Mouse (Mus musculus) layer of hippocampus, postnatal 25 days (tissue): ENCODE results near the gene Epha3. TPM values are rescaled to one million over a fixed set of nuclear protein-coding genes. Genes with fewer than 3 reads are reported as not detected.

Source experiments
- DNase-seq, 2 experiments: peaks; one replicate each; pipeline ENCODE4 v3.0.0; 2022; ENCODE audit warnings: mixed read lengths in 2 of 2, low spot score in 1 of 2; ENCODE audit errors: extremely low spot score in 1 of 2
- total RNA-seq, 2 experiments: library from RNA; stranded (reverse); gene quantifications; 2 replicates each; pipeline ENCODE4 v1.2.3; 2021

The Epha3 gene
- total RNA-seq, 2 experiments from 2014 or later, result 16.5 to 20.3 TPM

- DNase-seq, result no peak
Measured at GRCm38 (mm10) chr16:63665897-63666464, 198.0 kb downstream of the Epha3 start.

- DNase-seq, result no peak
Measured at GRCm38 (mm10) chr16:63658302-63658974, 205.5 kb downstream of the Epha3 start.

GRCm38 (mm10) chr16:63657743-63658142, 206.2 kb downstream of the Epha3 start:
- no peak for DNase-seq

GRCm38 (mm10) chr16:63653393-63653918, 210.5 kb downstream of the Epha3 start:
- DNase-seq, result no peak

GRCm38 (mm10) chr16:63650760-63651159, 213.2 kb downstream of the Epha3 start:
- DNase-seq, result no peak

GRCm38 (mm10) chr16:63646577-63646976, 217.4 kb downstream of the Epha3 start:
- DNase-seq, result no peak

- DNase-seq, result no peak
Measured at GRCm38 (mm10) chr16:63642641-63643040, 221.3 kb downstream of the Epha3 start.

GRCm38 (mm10) chr16:63641603-63642002, 222.4 kb downstream of the Epha3 start:
- DNase-seq, result no peak

- DNase-seq, result no peak
Measured at GRCm38 (mm10) chr16:63638701-63639100, 225.3 kb downstream of the Epha3 start.

GRCm38 (mm10) chr16:63633748-63634166, 230.2 kb downstream of the Epha3 start:
- no peak for DNase-seq

GRCm38 (mm10) chr16:63625229-63625628, 238.7 kb downstream of the Epha3 start:
- no peak for DNase-seq

GRCm38 (mm10) chr16:63621845-63622244, 242.1 kb downstream of the Epha3 start:
- DNase-seq, result no peak

GRCm38 (mm10) chr16:63615396-63615795, 248.6 kb downstream of the Epha3 start:
- no peak for DNase-seq

GRCm38 (mm10) chr16:63613006-63613405, 251.0 kb downstream of the Epha3 start:
- no peak for DNase-seq

- no peak for DNase-seq
Measured at GRCm38 (mm10) chr16:63600229-63600628, 263.7 kb downstream of the Epha3 start.

- DNase-seq, result no peak
Measured at GRCm38 (mm10) chr16:63594656-63595055, 269.3 kb downstream of the Epha3 start.

GRCm38 (mm10) chr16:63569746-63570145, 294.2 kb downstream of the Epha3 start:
- no peak for DNase-seq

- DNase-seq, result no peak
Measured at GRCm38 (mm10) chr16:63566106-63566836, 297.7 kb downstream of the Epha3 start.

- no peak for DNase-seq
Measured at GRCm38 (mm10) chr16:63556410-63557146, 307.4 kb downstream of the Epha3 start.

GRCm38 (mm10) chr16:63552531-63552930, 311.4 kb downstream of the Epha3 start:
- no peak for DNase-seq

- no peak for DNase-seq
Measured at GRCm38 (mm10) chr16:63539489-63539888, 324.5 kb downstream of the Epha3 start.
